Mouse (Mus musculus): ENCODE data around the gene Gdf5. TPM values are rescaled to one million over a fixed set of nuclear protein-coding genes. Genes with fewer than 3 reads are reported as not detected.
"Not testable (repeated sequence)": the region's sequence is repeated elsewhere in the genome, so short reads cannot be mapped to it uniquely, and the experiment has no call there.

Gdf5 gene
- polyA plus RNA-seq, 1 experiment from 2014 or later: 1.3 TPM

- peaks cover 29% of the 10 kb centered on the region for H3K4me1 ChIP-seq (replicated peaks)
- H3K4me2 ChIP-seq: no peak overlapping the region
- 67% methylated on average over 7 of the region's 7 CpGs for WGBS
- H3K27ac ChIP-seq (replicated peaks): no peak overlapping the region
- no peaks in the 10 kb centered on the region for H3K9me3 ChIP-seq
- no peaks in the 10 kb centered on the region for H3K36me3 ChIP-seq
- no peaks in the 10 kb centered on the region for H3K27me3 ChIP-seq
- no peak for ATAC-seq (ENCODE audit: low read depth)
- no peak overlapping the region for H3K4me3 ChIP-seq
- no peak overlapping the region for H3K9ac ChIP-seq
These were observed 5.2 kb downstream of the Gdf5 start for GRCm38 (mm10) chr2:155939897-155940529.

- Histone ChIP-seq H3K36me3 (no peaks in the 10 kb centered on the region), H3K4me2 (peak within 1 kb of the TSS; percentile 89), H3K9me3 (no peaks in the 10 kb centered on the region), H3K9ac (peak within 1 kb of the TSS; percentile 78), H3K4me3 (peak within 1 kb of the TSS; percentile 67), H3K4me1 (replicated peaks) (peaks cover 23% of the 10 kb centered on the region), H3K27me3 (no peaks in the 10 kb centered on the region), H3K27ac (replicated peaks) (peak within 1 kb of the TSS; percentile 89)
- under 1% methylated on average over 38 of the region's 38 CpGs for WGBS
- ATAC-seq (ENCODE audit: low read depth): peak; percentile 95
These were observed 15.4 kb downstream of the Gdf5 start, which contains the start of gene Uqcc1 for GRCm38 (mm10) chr2:155929531-155930442. TSS of gene Uqcc1 (minus strand) at chr2:155930310.

GRCm38 (mm10) chr2:155928711-155929345, 16.3 kb downstream of the Gdf5 start:
- Histone ChIP-seq H3K36me3 (0 out of 2 replicates have a peak, but pooled peaks cover 3% of the 10 kb centered on the region), H3K27me3 (no peaks in the 10 kb centered on the region), H3K9ac (peak overlapping the region; percentile 78), H3K27ac (replicated peaks) (no peak overlapping the region), H3K4me2 (peak overlapping the region; percentile 89), H3K4me3 (peak overlapping the region; percentile 67), H3K9me3 (no peaks in the 10 kb centered on the region), H3K4me1 (replicated peaks) (peaks cover 23% of the 10 kb centered on the region)
- WGBS: 70% methylated on average over 7 of the region's 7 CpGs
- no peak for ATAC-seq (ENCODE audit: low read depth)

GRCm38 (mm10) chr2:155925213-155925612, 20.0 kb downstream of the Gdf5 start:
- not testable (repeated sequence) for H3K9ac ChIP-seq; H3K9me3 ChIP-seq; ATAC-seq (ENCODE audit: low read depth); H3K27ac ChIP-seq (replicated peaks); H3K4me2 ChIP-seq; H3K27me3 ChIP-seq; H3K4me3 ChIP-seq
- Histone ChIP-seq H3K36me3 (peaks cover 16% of the 10 kb centered on the region), H3K4me1 (replicated peaks) (peaks cover 17% of the 10 kb centered on the region)
- WGBS: 94% methylated on average over 6 of the region's 6 CpGs

GRCm38 (mm10) chr2:155923143-155923542, 22.0 kb downstream of the Gdf5 start:
- Histone ChIP-seq H3K4me3 (no peak overlapping the region), H3K27me3 (no peaks in the 10 kb centered on the region), H3K4me1 (replicated peaks) (peaks cover 1% of the 10 kb centered on the region; the same call in 1 of the 2 replicates), H3K9me3 (no peaks in the 10 kb centered on the region), H3K9ac (no peak overlapping the region), H3K36me3 (peaks cover 26% of the 10 kb centered on the region), H3K27ac (replicated peaks) (no peak overlapping the region), H3K4me2 (no peak overlapping the region)
- 92% methylated on average over 7 of the region's 7 CpGs for WGBS
- no peak for ATAC-seq (ENCODE audit: low read depth)

- WGBS: 93% methylated on average over 6 of the region's 6 CpGs
These were observed 30.5 kb downstream of the Gdf5 start for GRCm38 (mm10) chr2:155914684-155915083.

GRCm38 (mm10) chr2:155903632-155904008, 41.5 kb downstream of the Gdf5 start:
- Histone ChIP-seq H3K27ac (replicated peaks) (no peak overlapping the region), H3K4me2 (no peak overlapping the region), H3K27me3 (no peaks in the 10 kb centered on the region), H3K9ac (no peak overlapping the region; the same call in 1 of the 2 replicates), H3K36me3 (peaks cover 38% of the 10 kb centered on the region), H3K4me3 (no peak overlapping the region), H3K4me1 (replicated peaks) (no peaks in the 10 kb centered on the region), H3K9me3 (no peaks in the 10 kb centered on the region)
- 97% methylated on average over 6 of the region's 6 CpGs for WGBS
- ATAC-seq (ENCODE audit: low read depth): no peak

More at GRCm38 (mm10) chr2:155914684-155915083, 30.5 kb downstream of the Gdf5 start:
- Histone ChIP-seq H3K9me3 (no peaks in the 10 kb centered on the region), H3K27ac (replicated peaks) (no peak overlapping the region), H3K4me1 (replicated peaks) (no peaks in the 10 kb centered on the region), H3K9ac (no peak overlapping the region), H3K4me2 (no peak overlapping the region), H3K27me3 (no peaks in the 10 kb centered on the region), H3K36me3 (peaks cover 61% of the 10 kb centered on the region), H3K4me3 (no peak overlapping the region)
- no peak for ATAC-seq (ENCODE audit: low read depth)

- Histone ChIP-seq H3K4me2 (no peak overlapping the region), H3K9me3 (no peaks in the 10 kb centered on the region), H3K4me1 (replicated peaks) (no peaks in the 10 kb centered on the region), H3K27ac (replicated peaks) (no peak overlapping the region), H3K4me3 (no peak overlapping the region), H3K27me3 (no peaks in the 10 kb centered on the region), H3K9ac (no peak overlapping the region), H3K36me3 (peaks cover 39% of the 10 kb centered on the region)
- ATAC-seq (ENCODE audit: low read depth): no peak
- 87% methylated on average over 16 of the region's 16 CpGs for WGBS
These were observed 42.1 kb downstream of the Gdf5 start for GRCm38 (mm10) chr2:155902989-155903631.

- H3K36me3 ChIP-seq: peaks cover 45% of the 10 kb centered on the region
- no peaks in the 10 kb centered on the region for H3K27me3 ChIP-seq
- WGBS: 84% methylated on average over 16 of the region's 16 CpGs
- no peak overlapping the region for H3K27ac ChIP-seq (replicated peaks)
- H3K9ac ChIP-seq: no peak overlapping the region
- no peaks in the 10 kb centered on the region for H3K9me3 ChIP-seq
- no peak for ATAC-seq (ENCODE audit: low read depth)
- H3K4me1 ChIP-seq (replicated peaks): no peaks in the 10 kb centered on the region; the same call in 1 of the 2 replicates
- H3K4me3 ChIP-seq: no peak overlapping the region
- H3K4me2 ChIP-seq: no peak overlapping the region
These were observed 50.0 kb downstream of the Gdf5 start for GRCm38 (mm10) chr2:155895046-155895735.

GRCm38 (mm10) chr2:155894307-155895045, 50.7 kb downstream of the Gdf5 start:
- Histone ChIP-seq H3K9me3 (no peaks in the 10 kb centered on the region), H3K4me1 (replicated peaks) (no peaks in the 10 kb centered on the region; the same call in 1 of the 2 replicates), H3K27me3 (no peaks in the 10 kb centered on the region), H3K9ac (no peak overlapping the region), H3K4me2 (no peak overlapping the region), H3K36me3 (peaks cover 39% of the 10 kb centered on the region), H3K27ac (replicated peaks) (no peak overlapping the region), H3K4me3 (no peak overlapping the region)
- ATAC-seq (ENCODE audit: low read depth): no peak
- 86% methylated on average over 13 of the region's 13 CpGs for WGBS

Data from neural tube, embryonic 13.5 days (tissue).